Mouse (Mus musculus) limb, embryonic 14.5 days (tissue): ENCODE data around the gene Gpr183. TPM values are rescaled to one million over a fixed set of nuclear protein-coding genes. Genes with fewer than 3 reads are reported as not detected.

ENCODE experiments used
- ATAC-seq: fragments of 200-750 bp; cut with Nextera tagmentation; 2 replicates; pipeline ENCODE4 v1.8.0; 2017; ENCODE audit warnings: low read depth, moderate number of reproducible peaks, moderate TSS enrichment; ENCODE audit not compliant: low FRiP score
- DNase-seq: peaks from one replicate; pipeline ENCODE4 v3.0.0-alpha.2; 2015; ENCODE audit warnings: low spot score
- H3K27ac ChIP-seq: fragments of 300-500 bp; sonication (generic); replicated peaks from 2 replicates; pipeline ENCODE4 v1.5.1; 2014; ENCODE audit warnings: low read depth, mild to moderate bottlenecking, low read length, moderate library complexity, mixed read lengths
- H3K27me3 ChIP-seq: fragments of 300-500 bp; sonication (generic); 2 replicates; pipeline ENCODE4 v1.6.1; 2014; ENCODE audit warnings: low read length, mixed read lengths; ENCODE audit not compliant: control insufficient read depth, insufficient read depth
- H3K36me3 ChIP-seq: fragments of 300-500 bp; sonication (generic); 2 replicates; pipeline ENCODE4 v1.6.1; 2014; ENCODE audit warnings: mild to moderate bottlenecking, low read length, moderate library complexity, mixed read lengths; ENCODE audit not compliant: control insufficient read depth, insufficient read depth
- H3K4me1 ChIP-seq: fragments of 300-500 bp; sonication (generic); 2 replicates; pipeline ENCODE4 v1.6.1; 2014; ENCODE audit warnings: antibody characterized with exemption, low read length, mixed read lengths; ENCODE audit not compliant: control insufficient read depth, insufficient read depth
- H3K4me2 ChIP-seq: fragments of 300-500 bp; sonication (generic); replicated peaks from 2 replicates; pipeline ENCODE4 v1.6.1; 2014; ENCODE audit warnings: low read depth, mild to moderate bottlenecking, low read length, moderate library complexity; ENCODE audit not compliant: severe bottlenecking
- H3K4me3 ChIP-seq: fragments of 300-500 bp; sonication (generic); replicated peaks from 2 replicates; pipeline ENCODE4 v1.5.1; 2014; ENCODE audit warnings: low read length
- H3K9ac ChIP-seq: fragments of 300-500 bp; sonication (generic); 2 replicates; pipeline ENCODE4 v1.6.1; 2014; ENCODE audit warnings: mild to moderate bottlenecking, low read depth, low read length, moderate library complexity; ENCODE audit not compliant: severe bottlenecking
- H3K9me3 ChIP-seq: fragments of 300-500 bp; sonication (generic); 2 replicates; pipeline ENCODE4 v1.6.1; 2016; ENCODE audit warnings: low read length; ENCODE audit not compliant: control insufficient read depth
- POLR2A ChIP-seq: fragments of 200-500 bp; IDR thresholded peaks from 2 replicates; pipeline ENCODE4 v1.8.0; 2012; ENCODE audit warnings: inconsistent platforms, mild to moderate bottlenecking, moderate library complexity, borderline replicate concordance; ENCODE audit not compliant: insufficient read depth, insufficient read length; ENCODE audit errors: extremely low read depth
- whole genome bisulfite sequencing: fragments of 180-500 bp; shearing (Covaris S2); extraction: QIAGEN DNeasy Blood & Tissue Kit; methylation state at CpG from one replicate; pipeline ENCODE4 v1.1.7; 2014; 5-methylcytosine and 5-hydroxymethylcytosine counted together
- polyA plus RNA-seq, 2 experiments: library from polyadenylated mRNA; depleted of rRNA in 1 of 2; stranded (reverse) in 1 of 2; unstranded in 1 of 2; fragments of >200 nt; fragmentation: Nextera tagmentation in 1 of 2; extraction: Ambion mirVana in 1 of 2; gene quantifications; 2 replicates each; pipeline versions ENCODE4 v1.2.1 to v1.2.3; 2012 to 2014

The Gpr183 gene
- polyA plus RNA-seq, 2 experiments = 2.8 to 4.3 TPM

DNA sequence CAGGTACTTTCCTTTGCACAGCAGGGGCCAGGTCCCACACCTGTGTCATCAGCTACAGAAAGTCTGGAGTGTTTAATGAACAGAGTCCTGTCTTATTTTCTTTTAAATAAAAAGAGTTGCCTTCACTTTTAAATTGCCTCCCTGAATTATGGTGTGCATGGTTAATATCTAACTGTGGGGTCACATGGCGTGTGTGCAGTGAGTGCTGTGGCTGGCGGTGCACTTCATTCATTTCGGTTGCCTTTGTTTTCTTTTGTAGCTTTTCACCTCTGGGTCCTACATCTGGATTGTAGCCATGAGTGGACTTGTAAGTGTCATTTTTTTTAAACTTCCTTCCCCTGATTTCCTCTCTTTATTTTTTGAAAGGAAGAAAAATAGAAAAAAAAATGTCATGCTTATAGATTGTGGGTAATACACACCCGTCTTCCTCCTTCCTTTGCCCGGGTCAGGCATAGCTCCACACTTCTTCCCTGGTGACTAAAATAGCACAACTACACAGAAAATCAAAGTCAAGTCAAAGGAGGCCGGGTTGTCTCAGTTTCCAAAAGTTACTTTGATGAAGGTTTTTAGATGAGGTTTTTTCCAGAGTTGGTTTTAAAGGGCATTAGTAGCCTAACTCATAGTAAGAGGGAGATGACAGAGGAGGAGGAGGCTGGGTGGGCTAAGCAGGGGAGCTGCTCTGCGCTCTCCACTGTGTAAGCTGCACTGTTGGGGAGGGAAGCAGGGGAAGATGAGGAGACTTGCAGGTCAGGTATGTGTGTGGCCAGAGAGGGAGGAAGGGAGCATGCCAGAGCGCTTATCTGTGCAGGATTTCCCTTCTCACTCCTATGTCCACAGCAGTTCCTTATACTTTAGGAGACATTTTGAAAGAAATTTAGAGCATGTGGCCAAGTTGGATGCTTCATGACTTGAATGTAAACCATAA, 18.3 kb upstream of the Gpr183 start:
- Histone ChIP-seq H3K27ac (no peak overlapping the region), H3K4me3 (no peak overlapping the region)
- WGBS = 72% methylated on average over 8 of the region's 8 CpGs

GRCm38 (mm10) chr14:121981531-121981930, 16.5 kb upstream of the Gpr183 start:
- Histone ChIP-seq H3K4me3 (no peak overlapping the region), H3K4me1 (no peaks in the 10 kb centered on the region; the same call in 1 of the 2 replicates), H3K9me3 (no peaks in the 10 kb centered on the region), H3K27ac (no peak overlapping the region), H3K4me2 (no peak overlapping the region), H3K36me3 (no peaks in the 10 kb centered on the region), H3K27me3 (no peaks in the 10 kb centered on the region), H3K9ac (no peak overlapping the region)
- 66% methylated on average over 1 of the region's 1 CpGs for WGBS
- DNase-seq (no peak), ATAC-seq (no peak)
- TF ChIP-seq POLR2A = no peak

More for the DNA sequence above, 18.3 kb upstream of the Gpr183 start:
- no peak for DNase-seq
- Histone ChIP-seq H3K9ac (no peak overlapping the region), H3K4me1 (no peaks in the 10 kb centered on the region; the same call in 1 of the 2 replicates), H3K36me3 (no peaks in the 10 kb centered on the region), H3K9me3 (no peaks in the 10 kb centered on the region), H3K27me3 (no peaks in the 10 kb centered on the region), H3K4me2 (no peak overlapping the region)
- TF ChIP-seq POLR2A = no peak
- no peak for ATAC-seq

- Histone ChIP-seq H3K4me2 (no peak overlapping the region), H3K27ac (no peak overlapping the region), H3K9ac (no peak overlapping the region), H3K4me1 (no peaks in the 10 kb centered on the region), H3K9me3 (no peaks in the 10 kb centered on the region), H3K36me3 (0 out of 2 replicates have a peak, but pooled peaks cover 7% of the 10 kb centered on the region), H3K27me3 (no peaks in the 10 kb centered on the region), H3K4me3 (no peak overlapping the region)
- no peak for TF ChIP-seq POLR2A
- DNase-seq (no peak), ATAC-seq (no peak)
- WGBS = 89% methylated on average over 10 of the region's 10 CpGs
These were observed 8.1 kb upstream of the Gpr183 start for GRCm38 (mm10) chr14:121973114-121973513.

GRCm38 (mm10) chr14:121970402-121970801, 5.4 kb upstream of the Gpr183 start:
- no peak overlapping the region for H3K4me3 ChIP-seq
- H3K36me3 ChIP-seq = no peaks in the 10 kb centered on the region
- no peak for ATAC-seq
- H3K4me2 ChIP-seq = no peak overlapping the region
- no peak for DNase-seq
- 88% methylated on average over 1 of the region's 1 CpGs for WGBS
- no peaks in the 10 kb centered on the region for H3K9me3 ChIP-seq
- H3K9ac ChIP-seq = no peak overlapping the region
- H3K27me3 ChIP-seq = no peaks in the 10 kb centered on the region
- H3K27ac ChIP-seq = no peak overlapping the region
- no peak for TF ChIP-seq POLR2A
- H3K4me1 ChIP-seq = no peaks in the 10 kb centered on the region

DNA sequence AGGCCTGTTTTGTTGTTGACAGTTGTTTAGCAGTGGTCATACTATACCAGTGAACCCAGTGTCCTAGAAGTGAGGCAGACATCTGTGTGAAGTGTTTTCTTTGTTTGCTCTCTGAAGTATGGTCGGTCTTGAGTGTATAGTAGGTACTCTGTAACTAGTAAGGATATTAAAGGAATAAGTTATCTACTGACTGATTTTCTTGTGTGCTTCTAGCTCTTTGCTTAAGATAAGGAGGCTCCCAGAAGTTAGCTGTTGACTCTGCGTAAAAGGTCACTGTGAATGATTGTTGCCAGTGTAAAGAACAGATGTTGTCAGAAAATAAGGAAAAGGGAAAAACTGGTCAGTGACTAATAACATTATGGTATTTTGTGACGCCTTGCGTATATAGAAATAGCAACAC, 2.1 kb upstream of the Gpr183 start:
- WGBS = 88% methylated on average over 4 of the region's 4 CpGs
- TF ChIP-seq POLR2A = no peak
- DNase-seq = no peak

More for the DNA sequence above, 2.1 kb upstream of the Gpr183 start:
- ATAC-seq = no peak
- Histone ChIP-seq H3K4me2 (no peak overlapping the region), H3K4me1 (peaks cover 5% of the 10 kb centered on the region; the same call in 1 of the 2 replicates), H3K36me3 (no peaks in the 10 kb centered on the region), H3K4me3 (no peak overlapping the region), H3K9ac (no peak overlapping the region), H3K9me3 (no peaks in the 10 kb centered on the region), H3K27me3 (no peaks in the 10 kb centered on the region), H3K27ac (no peak overlapping the region)
